Mouse (Mus musculus): Measurements from ENCODE around the gene Stxbp1.
"Not testable (repeated sequence)": the region's sequence is repeated elsewhere in the genome, so short reads cannot be mapped to it uniquely, and the experiment has no call there.

Gene Stxbp1

GRCm38 (mm10) chr2:32874070-32874469 lies 27.0 kb upstream of the Stxbp1 start:
- DNase-seq (ENCODE audit: low read depth, low spot score): no peak

GRCm38 (mm10) chr2:32870275-32871100 lies 23.4 kb upstream of the Stxbp1 start:
- no peak for DNase-seq (ENCODE audit: low read depth, low spot score)

- no peak for DNase-seq (ENCODE audit: low read depth, low spot score)
Measured at GRCm38 (mm10) chr2:32869721-32870274, 22.8 kb upstream of the Stxbp1 start.

- DNase-seq (ENCODE audit: low read depth, low spot score): no peak
Measured at GRCm38 (mm10) chr2:32867354-32867753, 20.3 kb upstream of the Stxbp1 start.

- DNase-seq (ENCODE audit: low read depth, low spot score): no peak
Measured at GRCm38 (mm10) chr2:32864755-32865154, 17.7 kb upstream of the Stxbp1 start.

GRCm38 (mm10) chr2:32863317-32863716 lies 16.3 kb upstream of the Stxbp1 start:
- no peak for DNase-seq (ENCODE audit: low read depth, low spot score)

GRCm38 (mm10) chr2:32860799-32861198 lies 13.8 kb upstream of the Stxbp1 start:
- no peak for DNase-seq (ENCODE audit: low read depth, low spot score)

- DNase-seq (ENCODE audit: low read depth, low spot score): no peak
Measured at GRCm38 (mm10) chr2:32859622-32860012, 12.6 kb upstream of the Stxbp1 start.

- DNase-seq (ENCODE audit: low read depth, low spot score): no peak
Measured at GRCm38 (mm10) chr2:32859010-32859621, 12.1 kb upstream of the Stxbp1 start.

- DNase-seq (ENCODE audit: low read depth, low spot score): peak; percentile 68
Measured at GRCm38 (mm10) chr2:32857584-32857983, 10.5 kb upstream of the Stxbp1 start.

- DNase-seq (ENCODE audit: low read depth, low spot score): no peak
Measured at GRCm38 (mm10) chr2:32855790-32856465, 8.9 kb upstream of the Stxbp1 start.

GRCm38 (mm10) chr2:32855046-32855785 lies 8.2 kb upstream of the Stxbp1 start:
- no peak for DNase-seq (ENCODE audit: low read depth, low spot score)

- peak; percentile 78 for DNase-seq (ENCODE audit: low read depth, low spot score)
Measured at GRCm38 (mm10) chr2:32854206-32854605, 7.2 kb upstream of the Stxbp1 start.

GRCm38 (mm10) chr2:32853716-32854115 lies 6.7 kb upstream of the Stxbp1 start:
- DNase-seq (ENCODE audit: low read depth, low spot score): not testable (repeated sequence)

GRCm38 (mm10) chr2:32852156-32852555 lies 5.1 kb upstream of the Stxbp1 start:
- DNase-seq (ENCODE audit: low read depth, low spot score): no peak

- DNase-seq (ENCODE audit: low read depth, low spot score): no peak
Measured at GRCm38 (mm10) chr2:32847468-32847821, 400 bp upstream of the Stxbp1 start.

GRCm38 (mm10) chr2:32846101-32846804 lies 792 bp downstream of the Stxbp1 start:
- DNase-seq (ENCODE audit: low read depth, low spot score): peak; percentile 64

- DNase-seq (ENCODE audit: low read depth, low spot score): no peak
Measured at GRCm38 (mm10) chr2:32845572-32846100, 1.4 kb downstream of the Stxbp1 start.

- DNase-seq (ENCODE audit: low read depth, low spot score): no peak
Measured at GRCm38 (mm10) chr2:32842558-32842957, 4.5 kb downstream of the Stxbp1 start.

- DNase-seq (ENCODE audit: low read depth, low spot score): no peak
Measured at GRCm38 (mm10) chr2:32841099-32841498, 5.9 kb downstream of the Stxbp1 start.

GRCm38 (mm10) chr2:32839261-32839660 lies 7.8 kb downstream of the Stxbp1 start:
- no peak for DNase-seq (ENCODE audit: low read depth, low spot score)

Data from retina, adult 2 months (tissue).